Mouse (Mus musculus): Measurements from ENCODE around the gene Ltb. TPM values are rescaled to one million over a fixed set of nuclear protein-coding genes. Genes with fewer than 3 reads are reported as not detected.

Ltb gene
- total and polyA plus RNA-seq, 3 experiments, result 1.1 to 1.5 TPM; not detected in 1

DNA sequence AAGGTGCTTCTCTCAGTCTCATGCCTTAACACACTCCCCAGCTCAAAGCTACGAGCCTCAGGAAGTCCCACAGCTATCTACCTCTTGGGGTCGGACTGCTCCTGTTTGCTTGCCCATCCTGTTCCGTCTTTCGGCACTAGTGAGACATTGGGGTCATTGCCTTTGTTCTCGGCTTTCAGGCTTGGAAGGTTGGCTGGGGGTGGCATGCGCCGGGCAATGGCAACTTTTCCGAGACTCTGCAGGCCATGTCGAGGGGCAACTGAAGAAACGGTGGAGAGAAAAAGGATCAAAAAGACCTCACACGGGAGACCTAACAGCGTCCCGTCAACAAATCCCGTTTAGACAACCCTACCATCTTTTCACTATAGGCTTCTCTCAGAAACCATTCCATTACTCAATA, 32.1 kb upstream of the Ltb start:
- H3K4me3 ChIP-seq (ENCODE audit: control insufficient read depth in 1 of 2, insufficient read depth in 1 of 2, low read depth in 2 of 2, low read length in 2 of 2), result no peak overlapping the region

DNA sequence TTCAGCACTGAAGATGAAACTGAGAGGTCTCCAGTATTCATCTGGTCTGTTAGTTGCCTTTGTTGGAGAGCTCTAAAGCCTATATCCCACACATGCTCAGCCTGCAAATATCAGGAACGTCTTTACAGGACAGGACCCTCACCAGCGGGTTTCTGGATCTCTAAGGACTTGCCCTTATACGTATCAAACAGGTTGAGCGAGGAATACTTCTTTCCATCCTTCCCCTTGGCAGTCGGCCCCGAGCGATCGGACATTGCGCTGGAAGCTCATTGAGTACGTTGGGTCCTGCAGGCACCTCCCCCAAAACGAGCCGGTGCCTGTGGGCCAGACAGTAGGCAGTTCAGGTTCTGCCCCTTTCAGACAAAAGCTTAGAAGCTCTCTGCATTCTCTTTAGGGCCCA, 31.5 kb upstream of the Ltb start:
- peaks cover 3 to 13% of the 10 kb centered on the region in 2 experiments; a peak in 3 of 4 replicates for H3K4me1 ChIP-seq (ENCODE audit: control insufficient read depth in 1 of 2, insufficient read depth in 2 of 2, low read length in 2 of 2)
- H3K4me3 ChIP-seq (ENCODE audit: control insufficient read depth in 1 of 2, insufficient read depth in 1 of 2, low read depth in 2 of 2, low read length in 2 of 2), result peak overlapping the region; percentile 92 to 97
- no peak overlapping the region for H3K27ac ChIP-seq (ENCODE audit: control insufficient read depth, low read depth, low read length)
- H3K36me3 ChIP-seq (ENCODE audit: control insufficient read depth in 1 of 2, insufficient read depth in 2 of 2, low read length in 2 of 2), result peaks cover 21 to 35% of the 10 kb centered on the region in 2 experiments
- H3K9me3 ChIP-seq (replicated peaks; ENCODE audit: insufficient read depth, low read length), result no peaks in the 10 kb centered on the region
- DNase-seq (ENCODE audit: low read depth, low spot score), result no peak
- peaks cover 62% of the 10 kb centered on the region for H3K79me2 ChIP-seq (ENCODE audit: control insufficient read depth, insufficient read depth, low read length, poor library complexity)
- peak overlapping the region; percentile 81 for H3K9ac ChIP-seq (ENCODE audit: control insufficient read depth, low read depth, low read length, poor library complexity, severe bottlenecking)
- TF ChIP-seq NRF1 (IDR thresholded peaks at IDR 0.05; ENCODE audit: insufficient read depth, low read depth, low read length, poor library complexity, severe bottlenecking) (no peak), ZMIZ1 (IDR thresholded peaks at IDR 0.05; ENCODE audit: low read depth, low read length) (no peak), RCOR1 (IDR thresholded peaks at IDR 0.05; ENCODE audit: low read depth, low read length) (no peak), UBTF (IDR thresholded peaks at IDR 0.05; ENCODE audit: borderline replicate concordance, insufficient read depth, low read depth, low read length) (no peak), MYC (IDR thresholded peaks at IDR 0.05; ENCODE audit: low read depth, low read length) (no peak), BHLHE40 (IDR thresholded peaks at IDR 0.05; ENCODE audit: borderline replicate concordance, low read depth, low read length) (no peak), POLR2AphosphoS2 (IDR thresholded peaks at IDR 0.05; ENCODE audit: low read length) (no peak), NELFE (IDR thresholded peaks at IDR 0.05; ENCODE audit: low read depth, low read length) (no peak), HCFC1 (IDR thresholded peaks at IDR 0.05; ENCODE audit: low read depth, low read length) (no peak), ZNF384 (IDR thresholded peaks at IDR 0.05; ENCODE audit: low read depth, low read length) (no peak), ELF1 (IDR thresholded peaks at IDR 0.05; ENCODE audit: low read depth, low read length) (no peak), JUND (IDR thresholded peaks at IDR 0.05; ENCODE audit: low read depth, low read length) (no peak), GABPA (IDR thresholded peaks at IDR 0.05; ENCODE audit: low read depth, low read length) (no peak), MAFK (IDR thresholded peaks at IDR 0.05; ENCODE audit: borderline replicate concordance, low read depth, low read length) (no peak), RAD21 (IDR thresholded peaks at IDR 0.05; ENCODE audit: low read depth, low read length) (no peak), MAX (IDR thresholded peaks at IDR 0.05; ENCODE audit: low read length) (no peak)
- H3K27me3 ChIP-seq (ENCODE audit: control insufficient read depth in 1 of 2, insufficient read depth in 2 of 2, low read length in 2 of 2), result no peaks in the 10 kb centered on the region

More for the DNA sequence above, 32.1 kb upstream of the Ltb start:
- Histone ChIP-seq H3K27me3 (ENCODE audit: control insufficient read depth in 1 of 2, insufficient read depth in 2 of 2, low read length in 2 of 2) (no peaks in the 10 kb centered on the region), H3K4me1 (ENCODE audit: control insufficient read depth in 1 of 2, insufficient read depth in 2 of 2, low read length in 2 of 2) (peaks cover 3 to 13% of the 10 kb centered on the region in 2 experiments; a peak in 3 of 4 replicates), H3K79me2 (ENCODE audit: control insufficient read depth, insufficient read depth, low read length, poor library complexity) (peaks cover 66% of the 10 kb centered on the region), H3K36me3 (ENCODE audit: control insufficient read depth in 1 of 2, insufficient read depth in 2 of 2, low read length in 2 of 2) (peaks cover 21 to 38% of the 10 kb centered on the region in 2 experiments), H3K27ac (ENCODE audit: control insufficient read depth, low read depth, low read length) (no peak overlapping the region), H3K9me3 (replicated peaks; ENCODE audit: insufficient read depth, low read length) (no peaks in the 10 kb centered on the region), H3K9ac (ENCODE audit: control insufficient read depth, low read depth, low read length, poor library complexity, severe bottlenecking) (no peak overlapping the region)
- TF ChIP-seq USF2 (IDR thresholded peaks at IDR 0.05; ENCODE audit: borderline replicate concordance in 1 of 2, insufficient read depth in 1 of 2, low read depth in 1 of 2, low read length in 2 of 2) (no peak), MXI1 (IDR thresholded peaks at IDR 0.05; ENCODE audit: low read depth, low read length) (no peak), MAZ (IDR thresholded peaks at IDR 0.05; ENCODE audit: low read depth, low read length) (no peak), CTCF (IDR thresholded peaks at IDR 0.05 in 2 of 3, conservative IDR thresholded peaks at IDR 0.05 in 1 of 3; ENCODE audit: control insufficient read depth in 1 of 3, insufficient read depth in 1 of 3, low read depth in 2 of 3, low read length in 3 of 3, poor library complexity in 1 of 3, severe bottlenecking in 1 of 3) (no peak), MYB (IDR thresholded peaks at IDR 0.05; ENCODE audit: low read depth, low read length) (no peak), SMC3 (IDR thresholded peaks at IDR 0.05; ENCODE audit: low read depth, low read length) (no peak), SIN3A (IDR thresholded peaks at IDR 0.05; ENCODE audit: low read length) (no peak), MYC (IDR thresholded peaks at IDR 0.05; ENCODE audit: low read depth, low read length) (no peak), POLR2AphosphoS2 (IDR thresholded peaks at IDR 0.05; ENCODE audit: low read length) (no peak), BHLHE40 (IDR thresholded peaks at IDR 0.05; ENCODE audit: borderline replicate concordance, low read depth, low read length) (no peak), USF1 (IDR thresholded peaks at IDR 0.05; ENCODE audit: low read depth, low read length) (no peak), HCFC1 (IDR thresholded peaks at IDR 0.05; ENCODE audit: low read depth, low read length) (no peak), MEF2A (IDR thresholded peaks at IDR 0.05; ENCODE audit: extremely low read depth, insufficient replicate concordance, low read depth, low read length, poor library complexity, severe bottlenecking) (no peak)
- DNase-seq (ENCODE audit: low read depth, low spot score), result no peak
